Mouse (Mus musculus): ENCODE results near the gene Cmya5.

DNA sequence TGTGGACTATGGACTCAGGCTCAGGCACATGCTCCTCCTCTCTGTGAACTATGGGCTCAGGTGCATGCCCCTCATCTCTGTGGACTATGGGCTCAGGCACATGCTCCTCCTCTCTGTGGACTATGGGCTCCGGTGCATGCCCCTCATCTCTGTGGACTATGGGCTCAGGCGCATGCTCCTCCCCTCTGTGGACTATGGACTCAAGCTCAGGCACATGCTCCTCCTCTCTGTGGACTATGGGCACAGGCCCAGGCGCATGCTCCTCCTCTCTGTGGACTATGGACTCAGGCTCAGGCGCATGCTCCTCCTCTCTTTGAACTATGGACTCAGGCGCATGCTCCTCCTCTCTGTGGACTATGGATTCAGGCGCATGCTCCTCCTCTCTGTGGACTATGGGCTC is 47.9 kb downstream of the Cmya5 start:
- TF ChIP-seq CTCF (conservative IDR thresholded peaks at IDR 0.05; ENCODE audit: low read length) (no peak), POU5F1 (IDR thresholded peaks at IDR 0.05; ENCODE audit: borderline replicate concordance, low read length) (no peak)
